Mouse (Mus musculus) heart, postnatal 36 days (tissue): Measurements from ENCODE around the gene Cntd1. TPM values are rescaled to one million over a fixed set of nuclear protein-coding genes. Genes with fewer than 3 reads are reported as not detected.

Source experiments
- DNase-seq, 2 experiments: peaks; one replicate each; pipeline ENCODE4 v3.0.0; 2021 to 2022
- intact Hi-C: fragments of 180-260 bp; cut with DNase I; formaldehyde crosslinking; loops from one replicate; pipeline ENCODE4 v1.15.1; 2025
- total RNA-seq, 2 experiments: library from RNA; stranded (reverse); gene quantifications; 2 replicates each; pipeline ENCODE4 v1.2.3; 2021

Cntd1 gene
- under 1 TPM; 0.11 to 0.35 TPM for total RNA-seq

DNA sequence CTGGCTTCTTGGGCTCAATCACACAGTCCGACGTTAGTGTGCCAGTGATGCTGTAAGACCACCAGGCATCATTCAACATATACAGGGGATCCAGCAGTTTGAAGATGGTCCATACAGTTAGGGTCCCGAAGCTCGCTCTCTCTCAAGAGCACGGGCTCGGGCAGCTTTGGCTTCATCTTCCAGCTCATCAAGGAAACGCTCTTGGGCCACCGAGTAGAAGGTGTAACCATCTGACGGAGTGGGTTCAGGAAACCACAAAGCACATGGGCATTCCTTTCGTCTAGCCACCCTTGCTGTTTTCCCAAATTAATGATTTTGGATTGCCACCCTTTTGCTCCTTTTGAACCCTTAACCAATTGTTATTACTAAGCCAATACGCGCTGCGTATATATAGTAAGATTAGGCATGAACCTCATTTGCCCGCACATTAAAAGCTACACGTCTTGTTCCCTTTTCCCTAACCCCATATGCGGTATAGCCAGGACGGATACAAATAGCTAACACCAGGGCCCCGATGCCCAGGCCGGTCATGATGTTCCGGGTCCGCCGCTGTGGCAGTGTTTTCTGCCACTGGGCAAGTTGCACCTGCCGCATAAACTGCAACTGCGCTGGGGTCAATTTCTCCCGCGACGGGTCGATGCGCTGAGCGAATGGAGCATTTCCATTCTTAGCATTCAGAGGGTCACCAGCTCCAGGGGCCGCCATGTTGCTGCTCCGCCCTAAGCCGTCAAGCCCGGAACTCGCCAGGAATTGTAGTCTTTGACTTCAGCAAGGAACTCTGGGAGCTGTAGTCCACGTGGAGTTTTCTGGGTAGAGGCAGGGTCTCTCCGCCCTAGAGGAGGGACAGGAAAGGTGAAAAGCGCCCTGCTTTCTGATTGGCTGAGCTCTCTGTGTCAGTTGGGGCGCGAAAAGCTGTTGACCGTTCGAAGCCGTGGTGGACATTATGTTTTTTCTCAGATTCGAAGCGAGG, at the start of gene Cntd1, which contains the start of gene Coa3:
Gene Cntd1, plus strand, starts transcription at position 790 of the 970 bp plus-strand sequence.
Gene Coa3, minus strand, starts transcription at position 892 of the 970 bp plus-strand sequence.
- peak; percentile 79 to 84 for DNase-seq
- intact Hi-C loops, result no loop called here

DNA sequence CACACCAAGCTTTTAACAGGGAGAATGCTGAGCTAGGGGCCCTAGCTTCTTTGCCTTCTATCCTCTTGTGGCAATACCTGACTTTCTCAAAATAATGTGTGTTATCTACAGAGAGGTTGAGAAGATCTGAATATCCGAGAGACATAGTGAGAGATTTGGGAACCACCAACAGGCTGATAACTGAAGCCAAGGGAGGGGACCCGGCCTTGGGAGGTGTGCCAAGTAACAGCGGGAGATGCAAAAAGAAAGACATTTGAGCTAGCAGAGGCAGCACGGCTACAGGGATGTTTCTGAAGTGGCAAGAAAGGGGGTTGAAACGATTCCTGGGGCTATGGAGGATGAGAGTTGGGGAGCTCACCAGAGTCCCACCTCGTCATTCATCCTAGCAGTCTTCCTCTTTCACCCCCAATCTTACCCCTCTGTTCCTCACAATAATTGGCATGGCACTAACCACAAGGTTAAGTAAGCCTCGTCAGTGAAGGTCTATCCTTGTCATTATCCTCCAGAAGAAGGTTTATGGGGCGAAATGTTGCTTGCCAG, 49.4 kb upstream of the Cntd1 start:
- DNase-seq, result peak; percentile 56 to 59
- intact Hi-C loops, result no loop called here

DNA sequence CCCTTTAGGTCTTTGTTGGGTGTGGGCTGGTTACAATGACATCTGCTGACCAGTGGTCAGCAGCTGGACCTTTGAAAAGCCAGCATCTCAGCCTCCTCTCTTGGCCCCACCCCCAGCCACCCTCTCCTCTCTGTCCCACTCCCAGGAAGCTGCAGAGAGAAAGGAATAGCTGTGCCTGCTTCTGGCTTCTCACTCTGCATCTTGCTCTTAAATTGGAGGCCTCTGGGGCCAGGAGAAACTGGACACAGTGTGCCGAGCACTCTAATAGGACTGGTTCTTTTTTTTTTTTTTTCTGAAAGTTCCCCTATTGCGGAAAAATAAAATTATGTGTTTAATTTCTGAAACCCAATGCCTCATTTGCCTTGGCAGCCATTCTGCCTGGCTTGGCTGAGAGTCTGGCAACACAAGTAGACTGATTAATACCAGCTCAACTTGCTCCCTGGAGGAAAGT, 48.7 kb upstream of the Cntd1 start:
- peak; percentile 60 to 61 for DNase-seq
- intact Hi-C loops, result no loop called here

DNA sequence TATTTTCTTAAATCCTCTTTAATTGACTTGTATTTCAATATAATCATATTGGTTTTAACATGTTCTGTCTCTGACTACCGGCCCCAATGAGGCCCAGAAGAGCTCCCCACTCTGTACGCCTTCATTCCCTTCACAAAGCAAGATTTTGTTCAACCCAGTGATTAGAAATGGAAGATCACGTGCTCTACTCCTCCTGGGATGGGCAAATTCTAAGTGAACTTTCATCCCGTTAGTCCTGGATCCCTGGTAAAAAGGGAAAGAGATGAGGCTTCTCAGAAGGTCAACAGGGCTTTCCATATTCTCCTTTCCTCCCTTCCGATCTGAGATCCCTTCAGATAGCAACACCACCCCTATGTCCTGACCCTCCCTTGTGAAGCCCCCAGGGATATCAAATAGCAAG, 48.3 kb upstream of the Cntd1 start:
- intact Hi-C loops, result no loop called here

DNA sequence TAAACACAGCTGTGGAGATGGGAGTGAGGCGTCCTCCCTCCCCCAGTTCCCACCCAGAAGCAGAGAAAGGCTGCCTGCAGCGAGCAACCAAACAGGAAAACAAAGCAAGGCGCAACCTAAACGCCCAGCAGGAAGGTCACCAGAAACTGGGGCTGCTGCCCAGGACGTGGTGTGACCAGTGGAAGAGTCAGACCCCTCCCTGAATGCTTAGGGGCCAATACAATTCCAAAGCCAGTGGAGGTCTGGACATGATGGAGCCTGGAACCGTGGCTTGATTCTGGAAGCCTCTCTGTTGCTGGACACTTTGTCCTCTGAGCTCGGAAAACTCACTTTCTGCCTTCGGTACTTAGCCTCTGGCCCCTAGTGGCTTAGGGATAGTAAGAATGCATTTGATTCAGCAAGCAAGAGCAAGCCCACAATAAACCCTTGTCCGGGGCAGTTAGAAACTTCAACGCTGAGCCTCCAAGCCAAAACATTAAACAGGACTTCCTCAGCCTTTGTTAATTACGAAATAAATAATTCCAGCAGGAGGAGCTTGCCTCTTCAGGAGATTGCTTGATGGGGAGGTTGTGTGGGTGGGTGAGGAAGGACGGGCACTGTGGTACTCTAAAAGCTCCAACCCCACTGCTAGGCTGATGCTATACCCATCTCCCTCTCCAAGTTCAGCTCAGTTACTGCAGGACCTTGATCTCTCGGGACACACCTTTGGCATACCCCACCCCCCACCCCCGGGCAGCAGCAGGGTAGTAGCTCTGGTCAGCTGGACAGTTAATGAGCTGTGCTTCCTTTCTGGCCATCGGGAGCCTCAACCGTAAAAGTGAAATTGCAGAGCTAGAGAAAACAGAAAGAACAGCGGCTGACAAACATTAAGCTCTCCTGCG, 47.6 kb upstream of the Cntd1 start:
- intact Hi-C loops, result loop anchor here (1.0 kb wide), 1 partner anchor 16 kb away; no protein-coding TSS in a partner anchor
- DNase-seq, result peak; percentile 78 to 82

More for the DNA sequence above, 48.3 kb upstream of the Cntd1 start:
- no peak for DNase-seq

DNA sequence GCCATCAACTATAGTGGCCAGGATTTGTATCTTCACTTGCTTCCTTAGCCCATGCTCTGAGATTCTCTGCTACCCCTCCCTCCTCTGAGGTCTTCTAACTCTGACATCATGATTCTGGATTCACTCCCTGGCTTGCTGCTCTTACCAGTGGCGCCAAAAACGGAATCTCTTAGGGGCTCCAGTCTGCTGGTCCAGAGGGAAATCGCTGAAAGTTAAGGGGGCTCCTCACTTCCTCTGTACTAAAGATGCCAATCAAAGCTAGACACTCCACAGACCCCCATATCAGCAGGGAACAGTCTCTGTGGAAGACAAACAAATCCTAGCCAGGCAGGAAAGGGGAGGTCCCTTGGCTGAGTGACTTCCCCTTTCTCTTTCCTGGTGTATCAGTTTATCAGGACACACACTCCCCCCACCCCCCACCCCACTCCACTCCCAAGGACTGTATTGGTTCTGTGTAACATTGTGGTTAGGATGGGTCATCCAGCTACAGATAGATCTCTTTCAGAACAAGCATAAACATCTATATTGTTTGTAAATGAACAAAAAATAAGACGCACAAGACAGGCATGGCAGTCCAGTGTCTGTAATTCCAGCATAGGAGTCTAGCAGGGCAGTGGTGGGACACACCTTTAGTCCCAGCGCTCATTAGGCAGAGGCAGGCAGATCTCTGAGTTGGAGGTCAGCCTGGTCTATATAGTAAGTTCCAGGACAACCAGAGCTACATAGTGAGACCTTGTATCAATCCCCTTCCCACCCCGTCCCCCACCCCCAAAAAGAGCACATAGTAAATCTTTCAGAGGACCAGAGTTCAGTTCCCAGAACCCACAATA, 46.6 kb upstream of the Cntd1 start:
- DNase-seq, result peak; percentile 60 to 78
- intact Hi-C loops, result no loop called here

DNA sequence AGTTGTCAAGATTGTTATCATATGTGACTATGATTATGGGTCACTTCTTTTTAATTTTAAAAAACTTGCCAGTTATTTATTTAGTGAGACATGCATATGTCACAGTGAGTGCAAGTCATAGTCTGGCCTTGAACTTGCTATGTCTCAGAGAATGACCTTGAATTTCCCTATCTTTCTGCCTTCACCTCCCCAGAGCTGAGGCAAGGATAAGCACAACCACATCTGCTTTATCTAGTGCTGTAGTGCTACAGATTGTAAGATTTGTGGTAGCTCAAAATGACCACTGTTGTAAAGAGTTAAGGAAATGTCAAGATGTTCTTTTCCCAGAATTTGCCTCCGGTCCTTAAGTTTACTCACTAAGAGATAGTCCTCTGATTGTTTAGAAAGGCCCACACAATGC, 45.6 kb upstream of the Cntd1 start:
- intact Hi-C loops, result no loop called here
- DNase-seq, result no peak

DNA sequence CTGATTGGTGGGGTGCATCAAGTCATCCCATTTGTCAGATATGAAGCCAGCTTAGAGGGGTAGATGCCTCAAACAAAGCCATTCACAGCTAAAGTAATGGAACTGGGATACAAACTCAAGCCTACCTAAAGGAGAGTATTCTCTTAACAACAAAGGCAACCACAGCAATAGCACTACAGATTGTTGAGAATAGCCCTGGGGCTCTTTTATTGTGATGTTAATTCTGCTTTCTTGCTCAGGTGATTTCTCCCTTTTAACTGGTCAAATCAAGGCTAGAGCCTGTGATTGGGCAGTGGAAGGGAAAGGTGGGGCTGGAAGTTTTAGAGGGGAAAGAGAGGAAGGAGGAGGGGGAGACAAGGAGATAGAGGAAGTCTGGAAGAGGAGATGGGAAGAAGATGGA, 44.7 kb upstream of the Cntd1 start:
- DNase-seq, result no peak
- intact Hi-C loops, result no loop called here

DNA sequence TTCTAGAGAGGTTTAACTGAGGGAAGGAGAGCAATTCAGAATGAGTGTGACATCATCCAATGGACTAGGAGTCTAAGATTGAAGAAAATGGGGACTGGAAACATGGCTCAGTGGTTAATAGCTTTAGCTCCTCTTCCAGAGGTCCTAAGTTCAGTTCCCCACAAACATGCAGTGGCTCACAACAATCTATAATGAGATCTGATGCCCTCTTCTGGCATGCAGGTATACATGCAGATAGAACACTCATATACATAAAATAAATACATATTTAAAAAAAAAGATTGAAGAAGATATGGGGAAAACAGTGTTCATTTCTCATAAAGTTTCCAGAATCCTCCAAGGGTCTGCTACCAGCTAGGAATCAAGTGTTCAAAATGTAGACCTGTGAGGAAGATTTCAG, 43.4 kb upstream of the Cntd1 start:
- intact Hi-C loops, result no loop called here
- DNase-seq, result no peak

DNA sequence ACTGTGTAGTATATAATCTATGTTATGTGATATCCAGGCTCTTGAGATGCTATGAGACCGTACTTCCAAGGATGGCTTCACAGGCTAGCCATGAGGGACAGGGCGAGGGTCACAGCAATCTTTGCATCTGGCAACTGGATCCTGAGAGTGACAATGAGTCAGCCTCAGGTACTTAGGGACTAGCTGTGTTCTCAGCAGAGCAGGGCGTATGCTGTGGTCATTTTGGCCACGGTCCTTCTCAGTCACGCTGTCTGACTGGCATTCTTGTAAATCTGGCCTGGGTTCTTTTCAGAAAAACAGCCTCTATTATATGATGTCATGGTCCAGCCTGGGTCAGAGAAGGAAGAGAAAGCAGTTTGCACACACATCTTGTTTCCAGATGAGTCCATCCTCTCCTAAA, 42.0 kb upstream of the Cntd1 start:
- intact Hi-C loops, result no loop called here
- no peak for DNase-seq

DNA sequence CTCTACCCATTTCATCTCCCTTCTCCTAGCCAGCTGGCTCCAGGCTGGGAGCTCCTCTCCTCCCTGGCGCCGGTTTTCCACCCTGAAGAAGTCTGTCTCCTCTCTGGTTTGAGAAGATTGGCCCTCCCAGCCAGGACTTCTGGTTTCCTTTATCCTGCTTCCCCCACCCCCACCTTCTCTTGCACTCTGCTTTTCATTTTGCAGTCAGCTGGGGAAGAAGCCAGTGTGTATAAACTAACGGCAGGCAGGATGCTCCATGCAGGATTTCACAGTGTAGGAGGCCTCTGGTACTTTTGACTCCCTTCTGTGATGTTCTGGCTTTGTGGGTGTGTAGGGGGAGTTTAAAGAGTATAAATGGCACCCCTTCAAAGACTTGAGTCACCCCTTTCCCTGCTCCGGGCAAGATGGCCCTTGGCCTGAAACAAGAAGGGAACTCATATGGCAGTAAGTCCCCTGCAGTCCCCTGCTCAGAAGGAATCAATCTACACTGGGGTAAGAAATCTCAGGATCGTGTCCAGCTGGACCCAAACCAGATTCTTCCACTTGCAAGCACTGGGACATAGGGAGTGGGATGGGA, 40.7 kb upstream of the Cntd1 start:
- DNase-seq, result peak; percentile 26 to 42
- intact Hi-C loops, result no loop called here

DNA sequence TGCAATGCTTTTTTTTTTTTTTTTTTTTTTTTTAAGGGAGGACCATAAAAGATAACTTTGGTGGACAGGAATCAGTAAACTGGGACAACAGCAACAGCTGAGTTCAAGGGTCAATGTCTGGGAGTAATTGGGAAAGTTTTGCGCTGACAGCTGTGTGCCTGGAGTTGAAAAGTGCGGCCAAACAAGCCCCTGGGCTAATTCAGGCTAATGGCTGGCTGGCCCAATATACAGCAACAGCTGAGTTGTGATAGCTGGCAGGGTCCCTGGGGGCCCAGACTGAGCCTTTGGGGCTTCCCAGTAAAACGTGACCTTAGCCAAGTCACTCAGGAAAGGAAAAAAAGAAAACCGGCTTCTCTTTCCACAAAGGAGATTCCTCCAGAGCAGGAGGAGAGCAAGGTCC, 33.7 kb upstream of the Cntd1 start:
- intact Hi-C loops, result no loop called here
- DNase-seq, result peak; percentile 50 to 57

DNA sequence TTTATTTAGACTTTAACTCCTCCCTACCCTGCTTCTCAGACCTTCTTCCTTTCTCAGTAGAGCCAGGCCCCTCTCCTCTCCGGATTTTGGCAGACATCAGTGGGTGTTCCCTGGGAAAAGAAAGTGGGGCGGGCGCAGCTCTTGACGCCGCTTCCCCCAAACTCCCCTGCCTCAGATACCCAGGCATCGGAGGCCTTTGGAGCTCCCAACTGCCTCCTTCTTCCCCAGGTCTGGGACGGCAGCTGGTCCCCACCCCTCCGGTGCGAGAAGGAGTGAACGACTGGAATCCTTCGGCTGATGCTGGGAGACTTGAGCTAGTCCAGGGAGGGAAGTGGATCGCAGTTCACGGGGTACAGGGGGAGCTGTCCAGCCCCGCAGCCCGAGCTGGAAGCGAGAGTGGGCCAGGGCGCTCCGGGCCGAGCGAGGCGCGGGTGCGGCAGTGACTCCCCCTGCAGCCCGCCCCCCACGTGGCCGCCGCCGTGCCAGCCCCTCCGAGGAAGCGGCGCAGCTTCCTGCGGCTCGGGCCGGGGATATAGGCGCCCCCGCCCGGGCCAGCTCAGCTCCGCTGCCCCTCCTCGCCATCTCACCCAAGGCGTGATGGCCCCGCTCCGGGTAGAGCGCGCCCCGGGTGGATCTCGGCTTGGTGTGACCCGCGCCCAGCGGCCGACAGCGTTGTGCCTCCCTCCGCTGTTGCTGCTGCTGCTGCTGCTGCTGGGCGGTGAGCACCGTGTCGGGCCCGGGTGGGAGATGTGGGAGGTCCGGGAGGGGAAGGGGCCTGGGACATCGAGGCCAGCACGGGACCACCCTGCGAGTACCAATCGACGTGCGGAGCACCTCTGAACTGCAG, 32.7 kb upstream of the Cntd1 start, which contains the start of gene Ramp2:
Gene Ramp2, plus strand, starts transcription at position 174 of the 847 bp plus-strand sequence.
- intact Hi-C loops, result no loop called here
- DNase-seq, result peak; percentile 75 to 85

DNA sequence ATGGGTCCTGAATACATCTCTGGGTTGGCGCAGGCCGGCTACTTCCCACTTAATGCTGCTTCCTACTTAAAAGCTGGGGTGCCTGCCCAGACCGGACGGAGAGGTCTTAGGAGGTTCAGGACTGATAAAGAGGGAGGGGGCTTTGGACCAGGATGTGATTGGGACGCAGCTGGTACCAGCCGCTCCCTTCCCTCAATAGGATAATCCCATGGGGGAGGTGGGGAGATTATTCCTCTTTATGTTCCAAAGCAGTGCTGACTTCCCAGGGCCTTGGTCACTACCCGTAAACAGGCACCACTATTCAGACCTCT, 32.2 kb upstream of the Cntd1 start:
- DNase-seq, result peak in 1 of 2 experiments; percentile 42
- intact Hi-C loops, result loop anchor here (1.0 kb wide), 1 partner anchor 15 kb away; no protein-coding TSS in a partner anchor

DNA sequence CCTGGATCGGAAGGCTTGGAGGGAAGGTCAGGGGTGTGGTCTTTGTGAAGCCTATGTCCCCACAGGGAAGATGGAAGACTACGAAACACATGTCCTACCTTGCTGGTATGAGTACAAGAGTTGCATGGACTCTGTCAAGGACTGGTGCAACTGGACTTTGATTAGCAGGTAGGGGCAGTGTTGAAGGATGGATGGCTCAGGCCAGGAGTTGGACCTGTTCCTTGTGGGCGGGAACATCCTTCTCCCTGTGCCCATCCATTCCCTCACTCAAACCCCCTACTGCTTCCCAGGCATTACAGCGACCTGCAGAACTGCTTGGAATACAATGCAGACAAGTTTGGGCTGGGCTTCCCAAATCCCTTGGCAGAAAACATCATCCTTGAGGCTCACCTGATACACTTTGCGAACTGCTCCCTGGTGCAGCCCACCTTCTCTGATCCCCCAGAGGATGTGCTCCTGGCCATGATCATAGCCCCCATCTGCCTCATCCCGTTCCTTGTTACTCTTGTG, 31.2 kb upstream of the Cntd1 start:
- no peak for DNase-seq
- intact Hi-C loops, result loop anchor here (1.0 kb wide), 2 partner anchors 16 to 35 kb away; no protein-coding TSS in a partner anchor

DNA sequence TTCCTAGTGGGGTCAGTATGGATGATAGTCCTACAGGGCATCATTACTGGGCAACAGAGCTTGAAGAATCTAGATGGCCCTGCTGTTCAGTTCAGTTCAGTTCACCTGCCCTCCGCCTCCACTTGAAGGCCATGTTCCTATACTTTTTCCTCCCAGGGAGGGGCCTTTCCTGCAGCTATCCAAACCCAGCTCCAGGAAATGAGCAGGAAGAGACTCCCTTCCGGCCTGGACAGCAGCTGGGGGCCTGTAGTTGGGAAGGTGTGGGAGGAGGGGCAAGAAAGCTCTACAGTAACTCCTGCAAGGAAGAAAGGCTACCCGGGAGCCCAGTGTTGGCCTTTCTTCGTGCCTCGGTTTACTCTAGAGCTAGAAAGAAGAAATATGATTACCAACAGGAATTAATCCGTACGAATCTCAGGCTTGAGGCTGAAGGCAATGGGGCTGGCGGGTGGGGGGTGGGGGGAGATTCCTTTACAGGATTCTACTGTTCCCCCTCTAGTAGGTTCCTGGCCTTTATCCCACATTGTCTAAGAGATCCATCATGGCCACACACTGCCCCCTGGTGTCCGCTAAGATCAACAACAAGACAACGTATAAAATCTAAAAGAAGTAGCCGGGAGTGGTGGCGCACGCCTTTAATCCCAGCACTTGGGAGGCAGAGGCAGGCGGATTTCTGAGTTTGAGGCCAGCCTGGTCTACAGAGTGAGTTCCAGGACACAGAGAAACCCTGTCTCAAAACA, 30.4 kb upstream of the Cntd1 start:
- peak; percentile 78 to 83 for DNase-seq
- intact Hi-C loops, result loop anchor here (1.0 kb wide), 1 partner anchor 36 kb away; no protein-coding TSS in a partner anchor

DNA sequence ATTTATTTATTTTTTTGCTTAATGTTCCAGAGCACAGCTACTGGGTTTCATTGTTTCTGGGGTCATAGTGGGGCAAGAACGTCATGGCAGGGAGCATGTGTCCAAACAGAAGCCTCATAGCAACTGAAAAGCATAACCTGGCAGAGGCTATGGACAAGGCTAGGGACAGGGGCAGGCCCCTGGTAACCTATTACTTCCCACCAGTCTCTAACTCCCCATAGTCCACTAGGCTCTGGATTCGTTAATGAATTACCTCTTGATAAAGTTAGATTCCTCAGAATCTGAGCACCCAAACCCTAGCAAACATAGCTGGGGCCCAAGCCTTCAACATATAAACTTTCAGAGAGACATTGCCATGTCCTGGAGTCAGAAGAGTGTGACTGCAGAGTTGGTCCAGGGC, 27.8 kb upstream of the Cntd1 start:
- intact Hi-C loops, result no loop called here
- DNase-seq, result no peak
